Mouse (Mus musculus) cortical plate, adult 2 months (tissue): ENCODE results near the gene Prnd. TPM values are rescaled to one million over a fixed set of nuclear protein-coding genes. Genes with fewer than 3 reads are reported as not detected.

ENCODE experiments used
- H3K27ac ChIP-seq: fragments of 200-500 bp; 2 replicates; pipeline ENCODE4 v1.5.1; 2012; ENCODE audit warnings: low read length, control low read depth, inconsistent platforms; ENCODE audit not compliant: insufficient read depth
- H3K4me1 ChIP-seq: fragments of 200-500 bp; 2 replicates; pipeline ENCODE4 v1.6.1; 2011; ENCODE audit warnings: low read length; ENCODE audit not compliant: control insufficient read depth, insufficient read depth
- H3K4me3 ChIP-seq: fragments of 200-500 bp; 2 replicates; pipeline ENCODE4 v1.5.1; 2011; ENCODE audit warnings: mild to moderate bottlenecking, low read length, control low read depth; ENCODE audit not compliant: insufficient read depth
- CTCF ChIP-seq: fragments of 200-500 bp; IDR thresholded peaks from 2 replicates; pipeline ENCODE4 v1.5.1; 2011; ENCODE audit warnings: mild to moderate bottlenecking, control low read depth, low read length; ENCODE audit not compliant: insufficient read depth; ENCODE audit errors: extremely low read depth
- POLR2A ChIP-seq: fragments of 200-500 bp; IDR thresholded peaks from 2 replicates; pipeline ENCODE4 v1.6.1; 2011; ENCODE audit warnings: mild to moderate bottlenecking, low read length, control low read depth; ENCODE audit not compliant: insufficient read depth; ENCODE audit errors: extremely low read depth
- polyA plus RNA-seq: library from polyadenylated mRNA; depleted of rRNA; stranded (reverse); fragments of >200 nt; gene quantifications from 2 replicates; pipeline ENCODE4 v1.2.3, GENCODE M21; 2012

Prnd gene
- polyA plus RNA-seq, 1 experiment: 0.46 TPM

DNA sequence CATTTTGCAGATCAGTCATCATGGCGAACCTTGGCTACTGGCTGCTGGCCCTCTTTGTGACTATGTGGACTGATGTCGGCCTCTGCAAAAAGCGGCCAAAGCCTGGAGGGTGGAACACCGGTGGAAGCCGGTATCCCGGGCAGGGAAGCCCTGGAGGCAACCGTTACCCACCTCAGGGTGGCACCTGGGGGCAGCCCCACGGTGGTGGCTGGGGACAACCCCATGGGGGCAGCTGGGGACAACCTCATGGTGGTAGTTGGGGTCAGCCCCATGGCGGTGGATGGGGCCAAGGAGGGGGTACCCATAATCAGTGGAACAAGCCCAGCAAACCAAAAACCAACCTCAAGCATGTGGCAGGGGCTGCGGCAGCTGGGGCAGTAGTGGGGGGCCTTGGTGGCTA lies 14.3 kb upstream of the Prnd start:
- Histone ChIP-seq H3K4me3 (no peak overlapping the region), H3K4me1 (peaks cover 13% of the 10 kb centered on the region)
- TF ChIP-seq CTCF (no peak), POLR2A (no peak)

DNA sequence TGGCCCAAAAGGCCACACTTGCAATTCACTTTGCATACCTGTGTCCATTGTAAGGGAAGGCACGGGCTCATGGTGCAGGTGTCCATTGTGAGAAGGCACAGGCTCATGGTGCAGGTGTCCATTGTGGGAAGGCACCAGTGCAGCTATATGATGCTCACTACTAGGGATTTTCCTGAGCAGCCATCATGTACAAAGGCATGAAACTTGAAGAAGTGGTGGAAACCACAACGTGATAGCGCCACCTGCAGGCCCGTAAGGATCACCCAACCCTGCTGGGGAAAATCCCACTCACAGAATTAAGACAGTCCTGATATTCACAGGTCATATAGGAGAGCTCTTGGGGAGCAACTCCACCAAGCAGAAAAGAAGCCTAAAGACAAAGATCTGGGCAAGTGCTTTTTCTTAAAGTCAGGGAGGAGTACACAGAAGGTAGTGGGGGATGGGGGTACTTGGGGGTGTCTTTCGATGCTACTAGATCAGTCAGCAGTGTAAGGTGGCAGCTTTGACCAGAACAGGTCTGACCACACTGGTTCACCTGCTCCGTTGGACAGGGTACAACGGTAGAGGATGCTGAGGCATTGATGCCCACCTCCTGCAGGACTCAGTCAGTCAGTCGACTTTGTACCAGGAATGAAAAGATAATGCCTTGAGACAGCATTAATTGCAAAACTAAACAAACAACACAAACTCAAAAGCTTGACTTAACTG lies 11.1 kb upstream of the Prnd start:
- no peak overlapping the region for H3K4me3 ChIP-seq
- H3K27ac ChIP-seq: no peak overlapping the region
- no peaks in the 10 kb centered on the region for H3K4me1 ChIP-seq
- TF ChIP-seq POLR2A: no peak
- peak; percentile 85 for TF ChIP-seq CTCF

More for the DNA sequence above, 14.3 kb upstream of the Prnd start:
- H3K27ac ChIP-seq: no peak overlapping the region

DNA sequence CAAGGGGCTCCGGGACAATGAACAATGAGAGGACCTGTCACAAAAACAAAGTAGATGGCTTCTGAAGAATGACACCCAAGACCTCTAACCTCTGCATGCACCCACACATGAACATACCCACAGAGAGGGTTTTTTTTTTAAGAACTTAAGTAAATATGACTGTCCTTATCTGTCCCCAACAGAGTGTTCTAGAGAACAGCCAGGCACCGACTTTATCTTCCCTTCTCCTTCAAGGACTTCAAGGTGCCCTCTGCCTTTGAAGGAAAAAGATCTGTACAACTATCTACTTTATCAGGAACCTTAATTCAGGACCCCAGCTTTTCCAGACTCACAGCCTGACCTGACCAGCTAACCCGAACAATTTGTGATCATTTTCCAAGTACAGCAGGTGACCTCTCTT lies 10.2 kb upstream of the Prnd start:
- no peak overlapping the region for H3K4me3 ChIP-seq
- H3K4me1 ChIP-seq: no peaks in the 10 kb centered on the region
- no peak overlapping the region for H3K27ac ChIP-seq
- TF ChIP-seq POLR2A (no peak), CTCF (no peak)

DNA sequence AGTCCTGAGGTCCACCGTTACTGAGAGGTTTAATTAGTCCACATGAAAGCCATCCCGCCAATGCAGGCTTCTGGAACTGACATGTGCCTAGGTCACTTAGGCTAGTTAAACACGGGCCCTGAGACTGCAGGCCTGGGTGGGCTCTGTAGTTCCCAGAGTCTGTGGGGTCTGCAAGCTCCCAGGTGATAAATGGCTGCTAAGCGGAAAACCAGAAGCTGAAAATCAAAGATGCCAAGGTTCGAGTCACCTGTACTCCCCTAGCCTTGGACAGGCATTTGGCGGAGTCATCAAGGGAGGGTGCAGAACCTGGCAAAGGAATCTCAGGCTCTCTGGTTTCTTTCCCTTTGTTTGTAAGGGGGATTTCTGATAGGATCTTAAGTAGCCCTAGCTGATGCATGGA lies 9.2 kb upstream of the Prnd start:
- Histone ChIP-seq H3K4me1 (no peaks in the 10 kb centered on the region), H3K27ac (no peak overlapping the region), H3K4me3 (no peak overlapping the region)
- TF ChIP-seq POLR2A: no peak
- TF ChIP-seq CTCF: no peak

DNA sequence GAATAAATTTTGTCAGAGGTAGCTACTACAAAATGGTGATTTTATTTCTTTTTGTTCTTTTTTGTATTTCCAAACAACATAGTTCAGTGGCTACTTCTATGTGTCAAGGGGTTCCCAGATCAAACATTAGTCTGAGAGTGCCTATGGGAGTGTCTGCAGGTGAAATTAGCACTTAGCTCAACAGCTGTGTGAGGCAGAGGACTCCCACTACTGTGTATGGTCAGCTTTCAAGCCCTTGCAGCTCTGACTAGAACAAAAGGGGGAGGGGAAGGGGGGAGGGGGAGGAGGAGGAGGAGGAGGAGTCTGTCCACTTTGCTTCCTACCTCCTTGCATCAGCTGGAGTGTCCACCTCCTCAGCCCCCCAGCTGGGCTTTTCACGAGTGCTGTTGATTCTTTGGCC lies 6.3 kb upstream of the Prnd start:
- Histone ChIP-seq H3K4me1 (no peaks in the 10 kb centered on the region), H3K4me3 (no peak overlapping the region), H3K27ac (no peak overlapping the region)
- TF ChIP-seq CTCF: no peak
- no peak for TF ChIP-seq POLR2A

DNA sequence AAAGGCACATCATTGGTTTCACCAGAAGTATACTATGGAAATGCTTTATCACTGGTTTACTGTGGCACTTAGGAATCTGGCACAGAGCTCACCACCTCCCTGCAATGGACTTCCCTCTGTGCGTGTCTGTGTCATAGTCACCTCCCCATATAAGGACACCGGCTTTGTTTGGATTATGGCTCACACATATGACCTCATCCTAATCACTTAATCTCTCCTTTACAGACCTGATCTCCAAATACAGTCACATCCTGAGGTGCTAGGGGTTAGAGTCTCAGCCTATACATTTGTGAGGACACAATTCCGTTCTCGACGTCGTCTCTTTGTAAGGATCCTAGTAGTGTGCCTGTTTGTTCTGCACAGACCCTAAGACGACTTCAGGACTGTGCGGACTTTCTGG lies 5.4 kb upstream of the Prnd start:
- no peaks in the 10 kb centered on the region for H3K4me1 ChIP-seq
- no peak overlapping the region for H3K4me3 ChIP-seq
- no peak overlapping the region for H3K27ac ChIP-seq
- no peak for TF ChIP-seq POLR2A
- TF ChIP-seq CTCF: no peak

DNA sequence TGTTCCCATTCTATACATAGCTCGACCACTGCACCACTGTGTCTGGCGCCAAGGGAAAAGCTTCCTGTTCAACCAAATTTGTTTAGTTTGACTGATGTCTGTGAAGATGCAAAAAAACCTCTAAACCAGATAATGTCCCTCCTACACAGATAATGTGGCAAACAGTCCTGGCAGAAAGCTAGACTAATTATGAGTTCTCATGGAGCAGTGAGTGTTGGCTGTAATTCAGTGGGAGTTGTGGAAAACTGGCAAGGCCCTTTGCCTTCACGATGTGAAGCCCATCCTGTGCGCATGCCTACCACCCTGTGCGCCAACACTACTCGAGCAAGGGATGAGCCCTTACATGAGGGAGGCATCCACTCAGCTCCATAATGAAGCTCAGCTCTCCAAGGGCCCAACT lies 4.9 kb upstream of the Prnd start:
- Histone ChIP-seq H3K4me1 (no peaks in the 10 kb centered on the region), H3K27ac (no peak overlapping the region), H3K4me3 (no peak overlapping the region)
- TF ChIP-seq CTCF (no peak), POLR2A (no peak)

DNA sequence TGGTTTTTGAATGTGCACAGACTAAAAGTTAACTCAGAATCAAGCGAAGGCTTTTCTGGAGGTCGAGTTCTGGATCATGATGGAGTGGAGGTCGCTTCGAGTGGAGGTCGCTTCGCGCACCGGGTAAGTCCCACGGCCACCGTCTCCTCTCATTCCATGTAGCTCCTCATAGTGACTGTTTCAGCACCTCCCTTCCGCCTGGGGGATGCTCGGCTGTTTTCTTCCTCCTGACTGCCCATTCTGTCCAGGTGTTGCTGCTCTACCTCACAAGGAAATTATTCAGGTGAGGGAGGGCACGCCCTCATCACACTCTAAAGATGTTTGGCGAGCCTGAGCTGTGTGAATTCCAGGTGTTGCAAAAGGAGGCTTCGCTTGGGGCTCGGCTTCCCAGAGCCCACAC lies 4.3 kb upstream of the Prnd start:
- Histone ChIP-seq H3K27ac (no peak overlapping the region), H3K4me1 (no peaks in the 10 kb centered on the region), H3K4me3 (no peak overlapping the region)

DNA sequence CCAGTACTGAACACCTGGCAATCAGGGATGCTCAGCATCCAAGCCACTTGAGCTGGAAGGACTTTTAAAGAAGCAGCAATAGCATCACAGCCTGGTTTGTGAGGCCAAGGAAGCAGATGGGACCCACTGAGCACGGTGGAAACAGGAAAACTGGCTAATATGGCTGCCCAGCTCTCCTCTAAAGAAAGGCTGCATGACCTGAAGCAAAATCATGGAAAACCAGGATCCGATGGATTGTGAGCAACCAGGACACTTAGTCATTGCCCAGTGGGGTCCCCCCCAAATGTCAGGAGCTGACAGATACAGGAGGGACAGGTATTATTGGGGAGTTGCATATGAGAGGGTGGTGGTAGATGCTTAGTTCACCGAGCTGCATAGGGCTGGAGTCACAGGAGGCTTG lies 2.5 kb upstream of the Prnd start:
- no peak overlapping the region for H3K27ac ChIP-seq
- TF ChIP-seq POLR2A (no peak), CTCF (no peak)
- no peaks in the 10 kb centered on the region for H3K4me1 ChIP-seq
- no peak overlapping the region for H3K4me3 ChIP-seq

More for the DNA sequence above, 4.3 kb upstream of the Prnd start:
- TF ChIP-seq POLR2A (no peak), CTCF (no peak)

DNA sequence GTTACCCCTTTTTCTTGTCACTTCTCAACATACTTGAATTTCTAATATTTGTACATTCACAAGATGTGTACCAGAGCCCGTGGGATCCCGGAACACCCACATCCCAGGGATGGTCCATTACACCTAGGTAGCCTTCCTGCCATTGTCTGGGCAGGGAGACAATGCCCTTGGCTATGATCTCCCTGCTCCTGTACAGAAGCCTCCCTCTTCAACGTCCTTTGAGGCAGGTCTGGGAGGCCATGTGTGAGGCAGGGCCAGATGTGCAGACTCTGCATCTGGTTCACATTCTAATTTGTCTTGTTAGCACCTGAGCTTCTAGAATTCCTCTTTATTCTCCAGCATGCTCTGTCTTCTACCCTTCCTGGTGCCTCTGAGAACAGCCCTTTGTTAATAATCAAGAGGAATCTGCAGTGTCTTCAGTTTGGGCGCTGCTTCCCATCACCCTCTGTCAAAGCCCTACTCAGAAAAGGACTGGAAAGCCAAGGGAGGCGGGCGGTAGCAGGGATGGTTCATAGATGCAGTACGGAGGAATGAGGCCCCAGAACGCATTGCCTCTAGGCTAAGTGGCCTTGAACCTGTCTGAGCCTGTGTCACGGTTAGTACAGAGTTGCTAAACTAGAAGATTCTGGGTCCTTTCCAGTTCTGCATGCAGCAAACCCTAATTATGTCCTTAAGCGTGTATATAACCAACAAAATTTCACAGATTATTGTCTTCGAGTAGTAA lies 1.6 kb upstream of the Prnd start:
- Histone ChIP-seq H3K27ac (no peak overlapping the region), H3K4me1 (no peaks in the 10 kb centered on the region), H3K4me3 (no peak overlapping the region)
- TF ChIP-seq POLR2A: no peak
- TF ChIP-seq CTCF: no peak
